Mouse (Mus musculus) forelimb bud, embryonic 11.5 days (tissue): Measurements from ENCODE around the gene Dusp10.

Experiments used
- DNase-seq: peaks from one replicate; pipeline ENCODE4 v3.0.0-alpha.2; 2012; ENCODE audit warnings: low read depth, low spot score

Dusp10 gene

DNA sequence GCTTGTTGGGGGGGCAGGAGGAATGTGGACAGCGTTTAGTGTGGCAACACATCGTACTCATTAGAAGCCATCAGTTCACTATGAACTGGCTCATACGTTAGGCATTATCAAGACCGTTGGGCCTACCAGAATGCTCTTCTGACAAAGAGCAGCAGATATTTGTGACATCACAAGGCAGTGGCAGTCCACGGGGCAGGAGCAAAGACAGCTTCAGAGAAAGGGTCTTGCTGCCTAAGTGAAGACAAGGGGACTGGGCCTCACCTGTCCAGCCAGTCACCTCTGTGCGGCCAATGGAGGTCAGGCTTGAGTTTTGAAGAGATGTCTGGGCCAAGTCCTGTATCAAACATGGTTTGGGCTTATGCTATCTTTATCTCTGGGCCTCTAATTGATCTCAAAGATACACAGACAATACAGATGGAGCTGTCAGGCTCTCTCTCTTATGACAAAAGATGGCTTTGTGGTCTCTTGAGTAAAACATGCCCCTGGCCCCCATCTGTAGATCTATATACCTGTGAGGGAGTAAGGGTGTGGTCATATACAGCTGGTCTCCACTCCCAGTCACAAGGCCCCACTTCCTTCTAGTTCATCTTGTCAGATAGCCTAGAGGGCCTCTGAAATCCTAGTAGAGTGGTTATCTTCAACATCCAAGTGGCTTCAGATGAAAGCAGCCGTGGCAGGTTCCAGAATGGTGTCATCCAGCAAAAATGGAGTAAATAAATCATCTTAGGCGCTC, 17.1 kb downstream of the Dusp10 start:
- DNase-seq = no peak

DNA sequence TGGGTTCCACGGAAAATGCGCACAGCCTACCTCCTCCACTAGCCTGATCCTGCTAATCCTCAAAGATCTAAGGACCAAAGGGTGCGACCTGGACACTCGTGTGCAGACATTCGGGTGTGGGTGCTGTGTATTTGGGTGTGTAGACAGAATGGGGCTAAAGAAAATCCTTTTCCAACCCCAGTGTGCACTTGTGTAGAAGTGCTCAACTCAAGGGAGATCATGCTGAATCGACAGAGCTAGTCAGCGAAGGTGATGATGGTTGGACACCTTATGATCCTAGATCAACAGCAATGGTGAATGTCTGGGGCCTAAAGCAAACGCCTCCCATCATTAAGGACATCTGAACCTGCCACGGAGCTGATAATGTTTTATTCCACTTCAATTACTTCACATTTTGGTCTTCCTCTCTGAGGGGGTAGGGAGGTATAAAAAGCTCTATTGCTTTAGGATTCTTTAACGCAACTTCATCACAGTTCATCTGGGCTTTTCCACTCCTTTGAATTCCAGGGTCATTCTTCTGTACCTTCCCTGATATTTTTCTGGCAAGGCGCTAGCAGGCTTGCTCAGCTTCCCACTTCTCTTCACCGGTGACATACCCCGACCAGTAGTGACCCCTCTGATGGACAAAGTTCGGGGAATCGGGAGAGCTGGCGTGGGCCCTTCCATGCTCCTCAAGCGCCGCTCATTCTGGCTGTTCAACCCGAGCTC, 19.7 kb downstream of the Dusp10 start:
- DNase-seq = no peak

DNA sequence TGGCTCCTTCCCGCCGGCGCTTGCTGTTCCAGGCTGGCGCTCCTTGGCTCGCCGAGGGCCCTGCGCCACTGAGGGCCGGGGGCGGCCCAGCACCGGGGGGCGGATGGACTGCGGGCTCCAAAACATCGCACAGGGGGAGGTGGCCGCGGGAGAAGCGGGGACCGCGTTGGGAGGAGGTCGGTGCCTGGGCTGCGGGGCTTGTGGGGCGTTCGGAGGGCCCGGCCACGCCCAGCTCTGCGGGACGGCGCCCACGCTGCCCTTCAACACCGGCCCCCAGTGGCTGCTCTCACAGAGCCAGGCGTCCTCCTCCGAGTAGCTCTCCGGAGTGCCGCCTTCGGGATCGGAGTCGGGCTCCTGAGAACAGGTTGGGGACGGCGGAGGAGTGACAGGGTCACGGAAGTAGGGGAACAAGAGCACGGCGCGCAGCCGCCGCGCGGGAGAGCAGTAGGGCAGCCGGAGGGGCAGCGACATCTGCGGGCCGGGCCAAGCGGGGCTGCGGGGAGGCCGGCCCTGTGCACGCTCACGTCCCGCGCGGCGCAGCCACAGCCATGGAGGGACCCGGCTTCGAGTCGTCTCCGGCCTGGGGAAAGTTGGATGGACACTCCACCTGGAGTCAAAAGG, 20.4 kb downstream of the Dusp10 start:
- no peak for DNase-seq

DNA sequence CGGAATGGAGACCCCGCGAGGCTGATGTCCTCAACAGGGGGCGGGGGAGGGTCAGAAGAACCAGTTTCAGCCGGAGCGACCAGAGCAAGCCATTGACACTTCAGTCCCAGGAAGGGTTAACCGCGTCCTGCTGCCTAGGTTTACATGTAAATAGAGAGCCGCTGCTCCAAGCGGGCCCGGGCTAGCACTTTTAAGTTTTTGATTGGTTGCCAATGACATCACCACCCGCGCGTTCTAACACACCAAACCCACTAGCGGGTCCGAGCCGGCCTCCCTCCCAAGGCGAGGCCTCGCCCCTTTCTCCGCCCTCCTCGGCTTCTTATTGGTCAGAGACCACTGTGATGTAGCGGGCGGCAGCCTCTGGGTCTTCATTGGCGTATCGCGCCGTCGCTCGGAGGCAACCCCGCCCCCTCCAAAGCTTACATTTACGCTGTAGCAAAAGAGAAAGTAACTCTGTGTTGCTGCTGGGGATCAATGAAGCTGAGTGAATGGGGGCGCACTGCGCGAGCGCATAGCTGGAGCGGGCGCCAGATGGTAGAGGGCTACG, 21.0 kb downstream of the Dusp10 start, which contains the start of gene 1700056E22Rik:
Gene 1700056E22Rik (minus strand): TSS at position 291 of the 547 bp plus-strand sequence.
- DNase-seq = peak; percentile 99

DNA sequence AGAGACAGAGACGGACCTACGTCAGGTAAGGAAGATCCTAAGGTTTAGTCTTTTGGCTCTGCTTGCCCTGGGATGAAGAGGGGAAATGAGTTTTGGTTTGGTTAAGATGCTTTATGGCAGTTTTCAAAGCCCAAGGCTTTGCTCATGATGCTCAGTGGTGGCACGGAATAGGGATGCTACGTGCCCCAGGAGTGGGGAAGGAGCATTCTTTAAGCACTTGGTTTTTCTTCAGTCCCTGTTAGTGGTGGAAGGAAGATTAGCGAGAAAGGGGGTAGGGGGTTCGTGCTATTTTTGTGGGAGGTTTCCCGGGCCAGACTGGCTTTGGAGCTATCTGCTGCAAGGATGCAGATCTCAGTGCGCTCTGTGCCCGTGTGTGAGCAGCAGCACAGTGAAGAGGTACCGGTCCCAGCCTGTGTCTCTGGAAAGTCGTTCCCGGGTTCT, 21.7 kb downstream of the Dusp10 start:
- peak; percentile 21 for DNase-seq

DNA sequence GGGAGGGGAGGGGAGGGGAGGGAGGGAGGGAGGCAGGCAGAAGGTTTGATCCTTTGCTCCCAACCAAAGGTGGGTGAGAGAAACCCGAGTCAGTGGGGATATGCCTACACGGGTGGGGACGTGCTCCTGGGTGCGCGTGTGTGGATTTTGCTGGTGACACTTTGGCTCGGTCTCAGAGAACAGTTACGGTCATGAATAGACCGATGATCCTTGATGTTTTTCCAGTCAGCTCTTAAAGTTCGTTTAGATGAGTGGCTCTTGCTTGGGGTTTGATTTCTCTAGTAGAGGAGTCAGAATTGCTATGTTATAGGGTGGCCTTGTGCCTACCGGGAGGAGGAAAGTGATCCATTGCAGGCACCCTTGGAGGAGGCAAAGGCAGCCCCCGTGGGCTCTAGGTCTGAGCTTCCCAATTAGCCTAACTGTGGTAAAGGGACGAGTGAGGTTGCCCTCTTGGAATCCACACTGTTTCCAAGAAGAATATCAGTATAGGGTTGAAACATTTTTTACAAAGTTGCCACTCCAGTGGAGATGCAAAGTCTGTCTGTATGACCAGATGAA, 22.3 kb downstream of the Dusp10 start:
- no peak for DNase-seq

DNA sequence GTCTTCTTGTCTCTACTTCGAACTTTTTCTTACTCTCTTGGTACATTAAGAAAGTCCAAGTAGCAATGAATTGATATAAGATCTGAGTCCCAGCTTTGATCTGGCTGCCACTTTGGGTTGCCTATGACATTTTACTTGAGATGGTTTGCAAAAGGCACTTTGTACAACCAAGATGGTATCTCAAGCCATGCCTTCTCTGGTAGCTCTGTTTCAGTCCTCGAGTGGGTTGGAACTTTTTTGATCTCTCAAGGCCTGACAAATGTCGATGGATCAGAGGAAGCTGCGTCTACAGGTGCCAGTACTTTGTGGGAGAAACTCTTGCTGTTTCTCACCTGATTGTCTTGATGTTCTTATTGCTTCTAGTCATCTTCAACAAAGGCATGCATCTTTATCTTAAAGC, 24.7 kb downstream of the Dusp10 start:
- DNase-seq = no peak

DNA sequence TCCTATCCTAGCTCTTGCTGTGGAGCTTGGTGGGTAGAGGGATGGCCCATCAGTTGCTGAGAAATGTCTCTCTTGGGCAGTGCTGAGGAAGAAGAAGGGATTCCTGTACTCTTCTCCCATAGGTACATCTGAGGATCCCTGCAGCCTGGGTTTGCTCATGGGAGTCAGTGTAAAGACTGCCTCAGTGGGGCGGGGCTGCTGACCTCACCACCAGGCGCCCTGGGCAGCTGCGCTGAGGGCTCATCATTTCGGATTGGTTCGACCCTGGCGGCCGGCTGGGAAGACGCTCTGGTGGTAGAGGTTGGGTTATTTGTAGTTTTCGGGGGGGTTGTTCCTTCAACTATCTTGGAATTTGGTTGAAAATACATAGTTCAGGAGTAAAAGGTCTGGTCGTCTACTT, 26.2 kb downstream of the Dusp10 start:
- DNase-seq = no peak

DNA sequence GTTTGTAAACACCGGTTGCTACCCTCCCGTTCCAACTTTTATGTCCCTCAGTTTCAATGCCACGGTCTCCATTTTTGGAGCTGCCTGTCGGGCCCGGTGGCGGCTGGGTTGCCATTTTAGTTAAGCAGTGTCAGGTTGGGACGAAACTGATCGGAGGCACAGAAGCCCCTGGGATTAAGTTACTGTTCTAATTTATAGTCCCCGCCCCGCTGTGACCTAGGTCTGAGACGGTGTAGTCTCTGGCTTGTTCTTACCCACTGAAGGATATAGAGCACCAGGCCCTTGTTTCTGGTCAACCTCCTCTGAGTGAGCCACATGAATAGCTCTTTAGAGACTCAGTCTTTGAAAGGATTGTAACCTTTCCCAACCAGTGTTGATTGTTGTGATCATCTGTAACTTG, 27.1 kb downstream of the Dusp10 start:
- DNase-seq = no peak

DNA sequence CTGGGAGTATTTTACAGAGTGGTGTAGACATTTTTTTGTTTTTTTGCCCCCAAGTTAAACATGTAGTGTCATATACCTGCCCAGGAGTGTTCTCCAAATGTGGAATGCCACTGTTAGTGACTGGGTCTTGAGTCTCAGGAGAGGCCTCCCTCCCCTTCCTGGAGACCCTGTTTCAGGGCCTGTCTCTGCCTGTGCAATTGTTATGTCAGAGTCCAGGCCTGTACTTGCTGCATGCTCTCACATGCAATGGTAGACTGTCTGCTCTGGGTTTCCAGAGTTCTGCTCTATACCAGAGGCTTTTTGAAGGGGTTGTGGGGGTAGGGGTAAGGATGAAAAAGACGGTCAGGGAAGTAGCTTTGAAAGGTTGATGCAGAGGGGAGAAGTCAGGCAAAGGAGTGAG, 27.8 kb downstream of the Dusp10 start:
- no peak for DNase-seq

DNA sequence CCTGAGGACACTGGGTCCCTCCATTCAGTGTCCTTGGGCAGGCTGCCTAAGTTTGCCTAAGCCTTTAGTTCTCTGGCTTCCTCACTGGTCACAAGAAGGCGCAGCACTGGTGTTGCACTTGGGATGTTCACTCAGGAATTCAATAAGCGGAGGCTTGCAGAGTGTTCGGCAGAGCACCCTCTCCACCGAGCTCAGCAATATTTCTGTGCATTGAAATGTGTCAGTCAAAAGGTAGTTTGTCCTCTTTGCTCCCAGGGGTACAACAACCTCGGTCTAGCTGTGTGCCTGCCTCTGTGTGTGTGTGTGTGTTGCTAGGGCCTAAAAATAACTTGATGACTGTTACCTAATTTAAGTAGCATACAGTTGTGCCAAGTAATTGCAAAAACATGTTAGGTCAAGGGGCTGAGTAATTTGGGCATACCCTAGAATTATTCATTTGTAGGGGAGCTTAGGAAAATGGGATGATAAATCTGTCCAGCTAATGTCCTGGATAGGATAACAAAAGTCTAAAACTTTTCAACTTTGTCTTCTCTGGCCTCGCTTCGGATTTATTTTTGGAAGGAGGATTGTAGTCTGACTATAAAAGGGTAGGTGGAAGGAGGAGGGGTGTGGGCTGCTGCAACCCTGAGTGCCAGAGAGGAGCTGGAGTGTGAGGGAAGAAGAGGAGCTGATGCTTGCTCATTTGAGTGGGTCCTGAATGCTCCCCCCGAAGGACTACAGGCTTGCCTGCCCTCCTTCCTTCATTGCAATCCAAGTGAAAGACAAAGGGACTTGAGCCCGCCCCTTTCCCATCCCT, 28.9 kb downstream of the Dusp10 start:
- DNase-seq = no peak

DNA sequence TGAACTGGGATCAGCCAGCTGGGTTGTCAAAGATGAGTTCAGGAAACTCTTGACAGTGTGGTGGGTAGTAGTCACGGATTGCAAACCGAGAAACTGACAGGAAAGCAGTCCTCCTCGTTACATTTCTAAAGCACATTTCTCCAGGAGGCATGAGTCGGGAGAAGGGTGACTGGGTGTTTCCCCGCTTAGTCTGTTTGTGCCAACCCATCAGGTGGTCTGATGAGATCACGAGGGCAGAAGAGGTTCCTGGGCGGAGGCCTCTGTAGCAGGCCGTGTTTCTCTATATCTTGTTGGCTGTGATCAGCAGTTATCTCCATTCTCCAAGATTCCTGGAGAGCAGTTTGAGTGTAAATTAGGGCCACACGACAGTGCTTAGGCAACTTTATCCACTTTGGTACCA, 29.6 kb downstream of the Dusp10 start:
- no peak for DNase-seq

DNA sequence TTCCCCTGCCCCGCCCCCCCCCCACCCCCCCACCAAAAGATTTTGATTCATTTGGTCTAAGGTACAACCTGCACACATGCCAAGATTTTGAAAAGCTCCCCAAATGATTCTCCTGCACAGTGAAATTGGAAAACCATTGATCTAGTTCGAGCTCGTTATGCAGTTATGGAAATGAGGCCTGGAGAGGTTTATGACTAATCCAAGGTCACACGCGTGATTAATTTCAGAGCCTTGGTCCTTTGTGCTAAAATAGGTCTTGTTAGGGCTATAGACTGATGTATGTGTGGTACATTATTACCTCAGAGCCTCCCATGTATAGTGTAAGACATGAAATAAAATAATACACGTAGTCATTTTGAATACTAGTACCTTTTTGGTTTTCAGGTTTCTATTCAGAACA, 30.3 kb downstream of the Dusp10 start:
- DNase-seq = no peak

DNA sequence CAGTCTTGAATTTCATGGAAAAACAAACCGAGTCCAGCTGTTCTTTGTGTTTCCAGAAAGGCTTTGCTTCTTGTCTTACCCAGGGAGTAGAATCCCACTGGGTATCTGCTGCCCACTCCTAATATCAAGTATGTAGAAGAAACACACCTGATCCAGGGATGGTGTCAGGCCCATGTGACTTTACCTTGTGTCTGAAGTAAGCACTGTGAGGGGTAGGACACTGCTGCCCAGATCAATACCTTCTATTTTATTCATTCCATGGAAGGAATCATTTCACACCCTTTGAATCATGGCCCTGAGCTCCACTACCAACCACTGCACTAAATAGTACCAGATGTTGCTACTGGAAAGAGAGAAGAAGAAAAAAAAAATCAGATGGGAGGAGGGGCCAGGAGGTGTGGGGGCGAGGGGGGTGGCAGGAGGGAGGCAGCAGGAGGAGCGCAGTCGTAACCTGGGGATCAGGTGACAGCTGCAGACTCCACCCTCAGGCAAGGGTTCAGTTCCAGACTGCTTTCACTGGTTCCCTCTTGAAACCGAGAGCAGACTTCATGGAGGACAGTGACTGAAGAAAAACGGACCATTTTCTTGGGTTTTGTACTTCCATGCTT, 33.1 kb downstream of the Dusp10 start:
- peak; percentile 75 for DNase-seq

DNA sequence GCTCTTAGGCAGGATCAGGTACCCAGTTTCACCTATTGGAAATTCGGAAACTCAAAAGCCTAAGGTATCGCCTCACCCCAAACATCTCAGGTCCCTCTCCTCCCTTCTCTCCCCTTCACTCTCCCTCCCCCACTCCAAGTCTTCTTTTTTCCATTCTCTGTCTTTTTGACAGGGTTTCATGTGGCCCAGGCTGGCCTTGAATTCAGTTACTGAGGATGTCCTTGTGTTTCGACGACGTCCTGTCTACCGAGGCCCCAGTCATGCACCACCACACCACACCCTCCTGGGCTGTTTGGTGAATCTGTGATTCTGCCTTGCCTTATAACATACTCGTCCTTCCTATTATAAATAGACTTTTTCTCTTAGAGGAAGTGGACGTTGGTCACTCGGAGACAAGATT, 34.7 kb downstream of the Dusp10 start:
- no peak for DNase-seq

DNA sequence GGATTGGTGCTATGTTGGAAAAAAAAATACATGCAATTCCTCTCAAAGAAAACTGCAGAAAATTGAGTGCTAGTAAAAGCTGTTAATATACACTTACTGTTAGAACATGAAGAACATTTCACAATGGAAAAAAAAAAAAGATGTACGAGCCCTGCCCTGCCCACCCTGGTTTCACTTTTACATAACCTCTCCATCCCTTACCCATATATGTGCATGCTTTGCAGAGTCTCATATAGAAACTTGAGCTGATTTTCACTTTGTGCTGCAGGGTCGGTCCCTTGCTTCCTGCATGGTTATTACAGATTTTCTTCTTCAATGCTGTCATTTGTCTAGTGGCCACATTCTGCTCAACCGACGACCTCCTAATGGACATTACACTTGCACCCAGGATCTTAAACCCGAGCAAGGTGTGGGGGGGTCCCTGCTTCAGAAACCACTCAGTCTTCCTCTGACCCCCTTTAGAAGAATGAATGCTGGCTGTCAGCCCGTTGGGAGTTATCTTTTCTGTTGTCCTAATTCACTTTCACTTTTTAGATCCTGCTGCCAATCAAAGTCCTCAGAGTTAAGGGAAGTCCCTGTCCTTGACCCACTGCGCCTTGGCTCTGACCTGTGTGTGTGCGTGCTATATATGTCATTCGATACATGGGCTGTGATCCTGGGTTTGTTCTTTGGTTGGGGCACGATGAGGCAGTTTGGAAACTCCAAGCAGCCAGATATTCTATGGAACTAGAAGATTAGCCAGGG, 35.7 kb downstream of the Dusp10 start:
- DNase-seq = no peak

DNA sequence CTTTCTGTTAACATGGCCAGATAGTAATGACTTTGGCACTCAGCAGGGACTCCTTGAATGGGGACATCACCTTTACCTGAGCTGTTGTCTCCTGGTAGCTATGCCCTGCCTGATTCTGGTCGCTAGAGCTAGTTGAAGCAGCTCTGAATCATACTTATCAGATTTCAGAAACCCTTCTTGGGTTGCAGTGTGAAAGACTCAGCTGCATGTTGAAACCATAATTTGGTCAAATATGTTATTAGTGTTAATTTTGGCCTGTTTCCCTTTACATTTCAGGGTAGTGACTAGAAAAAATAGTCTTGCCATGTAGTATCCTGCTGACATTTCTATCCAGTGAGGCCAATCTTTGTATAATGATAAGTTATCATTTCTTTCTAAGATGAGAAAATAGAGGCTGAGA, 38.2 kb downstream of the Dusp10 start:
- no peak for DNase-seq

DNA sequence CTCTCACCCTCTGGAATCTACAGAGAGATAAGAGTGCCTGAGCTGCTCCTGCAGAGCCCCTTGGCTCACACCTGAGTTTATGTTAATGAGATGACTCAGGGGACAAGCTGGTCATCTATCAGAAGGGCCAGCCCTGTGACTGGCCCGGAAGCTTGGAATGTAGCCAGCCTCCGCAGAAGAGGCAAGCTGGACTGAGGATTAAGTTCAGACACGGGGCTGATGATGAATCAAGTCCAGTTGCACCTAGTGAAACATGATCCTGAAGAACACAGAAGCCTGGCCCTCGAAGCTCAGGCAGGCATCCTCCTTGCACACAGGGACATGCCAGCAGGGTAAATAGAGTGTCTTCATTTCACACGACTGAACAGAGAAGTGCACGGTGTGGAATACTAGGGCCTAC, 38.7 kb downstream of the Dusp10 start:
- DNase-seq = no peak

DNA sequence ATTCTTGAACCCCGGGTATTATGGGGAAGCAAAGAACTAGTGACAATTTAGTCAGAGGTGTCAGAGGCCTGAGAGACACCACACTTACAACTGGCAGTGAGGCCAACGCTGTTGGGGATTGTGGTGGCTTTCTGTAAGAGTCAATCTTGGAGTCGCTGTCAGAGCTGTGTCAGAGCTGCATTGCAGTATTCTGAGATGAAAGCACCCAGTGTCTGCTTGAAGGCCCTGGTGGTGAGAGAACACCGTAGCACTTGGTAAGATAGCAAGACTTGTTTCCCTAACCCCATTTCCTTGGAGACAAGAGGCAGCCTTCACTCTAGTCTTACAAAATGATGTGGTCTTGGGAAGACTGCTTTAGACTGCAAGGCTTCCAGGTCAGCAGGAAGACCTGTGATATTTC, 39.2 kb downstream of the Dusp10 start:
- no peak for DNase-seq

DNA sequence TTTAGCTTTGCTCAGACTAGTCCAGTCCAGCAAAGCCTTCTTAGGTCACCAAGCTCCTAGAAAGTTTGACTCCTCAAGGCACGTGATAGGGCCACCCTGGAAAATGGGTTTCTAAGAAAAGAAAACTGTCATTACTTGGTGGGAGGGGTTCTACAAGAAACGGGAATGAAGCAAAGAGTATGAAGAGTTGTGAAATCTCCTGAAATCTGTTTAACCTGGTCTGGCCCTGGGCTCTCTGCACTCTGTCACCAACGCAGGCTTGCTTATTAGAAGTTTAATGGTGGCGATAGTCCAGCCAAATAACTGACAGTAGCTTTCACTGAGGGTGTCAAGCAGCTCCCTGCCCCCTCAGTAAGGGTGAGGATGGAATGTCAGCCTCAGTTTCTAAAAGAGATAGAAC, 40.0 kb downstream of the Dusp10 start:
- no peak for DNase-seq
